Mouse (Mus musculus): ENCODE data around the gene Nubp1. TPM values are rescaled to one million over a fixed set of nuclear protein-coding genes. Genes with fewer than 3 reads are reported as not detected.

Gene Nubp1
- polyA plus RNA-seq, 1 experiment from 2014 or later: 68.7 TPM

DNA sequence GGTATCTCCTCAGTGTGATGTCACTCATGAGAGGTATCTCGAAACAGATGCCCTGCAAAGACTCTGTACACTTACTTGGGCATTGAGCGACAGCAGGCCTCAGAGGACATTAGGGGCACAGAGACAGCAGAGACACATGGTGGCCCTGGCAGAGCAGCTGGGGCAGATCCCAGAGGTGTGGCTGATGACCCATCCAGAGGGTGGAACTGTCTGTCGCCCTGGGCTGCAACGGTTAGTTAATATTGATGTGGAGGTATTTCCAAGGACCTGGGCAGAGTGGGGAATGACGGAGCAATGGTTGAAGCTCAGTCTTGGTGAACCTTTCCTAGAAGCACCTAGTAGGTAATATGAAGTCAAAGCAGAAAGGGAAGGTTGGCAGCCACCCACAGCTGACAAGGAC is 13.0 kb upstream of the Nubp1 start:
- WGBS: 79% methylated on average over 5 of the region's 5 CpGs
- no peaks in the 10 kb centered on the region for H3K36me3 ChIP-seq (ENCODE audit: control insufficient read depth, insufficient read depth, low read length)
- no peak overlapping the region for H3K27ac ChIP-seq (ENCODE audit: low read depth, low read length)
- no peak for ATAC-seq (ENCODE audit: insufficient read depth, low FRiP score, low TSS enrichment)
- H3K9ac ChIP-seq (ENCODE audit: low read length): no peak overlapping the region
- H3K9me3 ChIP-seq (ENCODE audit: control insufficient read depth, low read length): no peaks in the 10 kb centered on the region
- H3K27me3 ChIP-seq (ENCODE audit: control insufficient read depth, insufficient read depth, low read length): peaks cover 3% of the 10 kb centered on the region; the same call in 1 of the 2 replicates
- H3K4me3 ChIP-seq (ENCODE audit: low read depth, low read length): no peak overlapping the region
- DNase-seq (ENCODE audit: low spot score): no peak
- no peak overlapping the region for H3K4me2 ChIP-seq (ENCODE audit: low read depth)
- no peaks in the 10 kb centered on the region for H3K4me1 ChIP-seq (ENCODE audit: control insufficient read depth, insufficient read depth, low read length)

DNA sequence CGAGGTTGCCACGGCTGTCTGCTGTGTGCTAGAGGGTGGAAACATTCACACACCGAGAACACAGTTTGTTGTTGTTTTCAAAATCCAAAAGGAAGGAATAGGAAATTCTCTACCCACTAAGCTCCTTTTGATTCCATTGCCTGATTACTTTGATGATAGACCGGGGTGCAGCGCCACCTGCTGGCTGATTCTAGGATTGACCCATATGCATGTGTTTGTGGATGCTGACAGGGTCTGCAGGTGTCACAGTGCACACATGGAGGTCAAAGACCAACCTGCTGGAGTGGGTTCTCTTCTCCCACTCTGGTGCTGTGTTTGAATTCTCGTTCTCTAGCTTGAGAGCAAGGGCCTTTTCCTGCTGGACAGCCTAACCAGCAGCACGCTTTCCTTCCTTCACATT is 12.6 kb upstream of the Nubp1 start:
- Histone ChIP-seq H3K4me2 (ENCODE audit: low read depth) (no peak overlapping the region), H3K27me3 (ENCODE audit: control insufficient read depth, insufficient read depth, low read length) (peaks cover 3% of the 10 kb centered on the region; the same call in 1 of the 2 replicates), H3K36me3 (ENCODE audit: control insufficient read depth, insufficient read depth, low read length) (no peaks in the 10 kb centered on the region), H3K4me3 (ENCODE audit: low read depth, low read length) (no peak overlapping the region), H3K27ac (ENCODE audit: low read depth, low read length) (no peak overlapping the region), H3K9ac (ENCODE audit: low read length) (no peak overlapping the region), H3K4me1 (ENCODE audit: control insufficient read depth, insufficient read depth, low read length) (no peaks in the 10 kb centered on the region), H3K9me3 (ENCODE audit: control insufficient read depth, low read length) (no peaks in the 10 kb centered on the region)
- 29% methylated on average over 7 of the region's 7 CpGs for WGBS
- DNase-seq (ENCODE audit: low spot score) (peak; percentile 81), ATAC-seq (ENCODE audit: insufficient read depth, low FRiP score, low TSS enrichment) (no peak)

- ATAC-seq (ENCODE audit: insufficient read depth, low FRiP score, low TSS enrichment) (no peak), DNase-seq (ENCODE audit: low spot score) (peak; percentile 19)
- H3K4me3 ChIP-seq (ENCODE audit: low read depth, low read length): no peak overlapping the region
- peaks cover 7% of the 10 kb centered on the region for H3K36me3 ChIP-seq (ENCODE audit: control insufficient read depth, insufficient read depth, low read length)
- WGBS: 85% methylated on average over 6 of the region's 6 CpGs
- no peak overlapping the region for H3K4me2 ChIP-seq (ENCODE audit: low read depth)
- H3K27me3 ChIP-seq (ENCODE audit: control insufficient read depth, insufficient read depth, low read length): no peaks in the 10 kb centered on the region
- no peaks in the 10 kb centered on the region for H3K9me3 ChIP-seq (ENCODE audit: control insufficient read depth, low read length)
- peaks cover 3% of the 10 kb centered on the region for H3K4me1 ChIP-seq (ENCODE audit: control insufficient read depth, insufficient read depth, low read length)
- H3K9ac ChIP-seq (ENCODE audit: low read length): no peak overlapping the region
- H3K27ac ChIP-seq (ENCODE audit: low read depth, low read length): no peak overlapping the region
Observed at GRCm38 (mm10) chr16:10415976-10416375, 4.2 kb downstream of the Nubp1 start.

GRCm38 (mm10) chr16:10416866-10417265 is 5.1 kb downstream of the Nubp1 start:
- no peaks in the 10 kb centered on the region for H3K9me3 ChIP-seq (ENCODE audit: control insufficient read depth, low read length)
- H3K36me3 ChIP-seq (ENCODE audit: control insufficient read depth, insufficient read depth, low read length): peaks cover 12% of the 10 kb centered on the region
- H3K9ac ChIP-seq (ENCODE audit: low read length): no peak overlapping the region
- H3K4me2 ChIP-seq (ENCODE audit: low read depth): no peak overlapping the region
- no peaks in the 10 kb centered on the region for H3K27me3 ChIP-seq (ENCODE audit: control insufficient read depth, insufficient read depth, low read length)
- H3K4me3 ChIP-seq (ENCODE audit: low read depth, low read length): no peak overlapping the region
- H3K4me1 ChIP-seq (ENCODE audit: control insufficient read depth, insufficient read depth, low read length): peaks cover 3% of the 10 kb centered on the region
- no peak overlapping the region for H3K27ac ChIP-seq (ENCODE audit: low read depth, low read length)
- DNase-seq (ENCODE audit: low spot score): no peak
- ATAC-seq (ENCODE audit: insufficient read depth, low FRiP score, low TSS enrichment): no peak
- WGBS: 89% methylated on average over 4 of the region's 4 CpGs

GRCm38 (mm10) chr16:10417723-10418259 is 6.0 kb downstream of the Nubp1 start:
- no peak overlapping the region for H3K4me3 ChIP-seq (ENCODE audit: low read depth, low read length)
- ATAC-seq (ENCODE audit: insufficient read depth, low FRiP score, low TSS enrichment) (no peak), DNase-seq (ENCODE audit: low spot score) (no peak)
- no peak overlapping the region for H3K4me2 ChIP-seq (ENCODE audit: low read depth)
- peaks cover under 1% of the 10 kb centered on the region; the same call in 1 of the 2 replicates for H3K4me1 ChIP-seq (ENCODE audit: control insufficient read depth, insufficient read depth, low read length)
- no peak overlapping the region for H3K27ac ChIP-seq (ENCODE audit: low read depth, low read length)
- H3K27me3 ChIP-seq (ENCODE audit: control insufficient read depth, insufficient read depth, low read length): no peaks in the 10 kb centered on the region
- peaks cover 13% of the 10 kb centered on the region for H3K36me3 ChIP-seq (ENCODE audit: control insufficient read depth, insufficient read depth, low read length)
- H3K9me3 ChIP-seq (ENCODE audit: control insufficient read depth, low read length): no peaks in the 10 kb centered on the region
- H3K9ac ChIP-seq (ENCODE audit: low read length): no peak overlapping the region
- WGBS: 96% methylated on average over 9 of the region's 9 CpGs

- H3K4me2 ChIP-seq (ENCODE audit: low read depth): no peak overlapping the region
- no peak overlapping the region for H3K27ac ChIP-seq (ENCODE audit: low read depth, low read length)
- WGBS: 93% methylated on average over 9 of the region's 9 CpGs
- no peaks in the 10 kb centered on the region for H3K27me3 ChIP-seq (ENCODE audit: control insufficient read depth, insufficient read depth, low read length)
- H3K9me3 ChIP-seq (ENCODE audit: control insufficient read depth, low read length): no peaks in the 10 kb centered on the region
- DNase-seq (ENCODE audit: low spot score) (no peak), ATAC-seq (ENCODE audit: insufficient read depth, low FRiP score, low TSS enrichment) (no peak)
- H3K4me3 ChIP-seq (ENCODE audit: low read depth, low read length): no peak overlapping the region
- peaks cover 17% of the 10 kb centered on the region for H3K36me3 ChIP-seq (ENCODE audit: control insufficient read depth, insufficient read depth, low read length)
- H3K4me1 ChIP-seq (ENCODE audit: control insufficient read depth, insufficient read depth, low read length): no peaks in the 10 kb centered on the region
- no peak overlapping the region for H3K9ac ChIP-seq (ENCODE audit: low read length)
Observed at GRCm38 (mm10) chr16:10420447-10421054, 8.8 kb downstream of the Nubp1 start.

DNA sequence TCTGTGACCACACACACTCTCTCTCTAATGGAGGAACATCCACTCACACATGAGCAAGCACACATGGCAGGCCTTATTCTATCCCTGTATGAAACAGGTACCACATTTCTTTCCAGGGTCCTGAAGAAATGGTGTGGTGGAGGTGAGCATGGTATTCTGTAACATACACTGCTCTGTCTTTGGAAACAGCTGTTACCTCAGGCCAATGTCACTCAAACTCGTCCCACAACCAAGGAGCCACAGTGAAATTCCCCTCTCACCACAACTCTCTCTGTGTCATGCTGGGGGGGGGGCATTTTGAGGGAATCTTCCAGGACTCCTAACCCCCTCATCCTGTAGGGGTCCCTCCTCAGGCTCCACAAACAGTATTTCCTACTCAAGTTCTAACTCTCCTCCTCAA is 20.2 kb downstream of the Nubp1 start:
- Histone ChIP-seq H3K4me2 (ENCODE audit: low read depth) (no peak overlapping the region), H3K9ac (ENCODE audit: low read length) (no peak overlapping the region), H3K36me3 (ENCODE audit: control insufficient read depth, insufficient read depth, low read length) (no peaks in the 10 kb centered on the region), H3K27ac (ENCODE audit: low read depth, low read length) (no peak overlapping the region), H3K4me1 (ENCODE audit: control insufficient read depth, insufficient read depth, low read length) (no peaks in the 10 kb centered on the region), H3K27me3 (ENCODE audit: control insufficient read depth, insufficient read depth, low read length) (no peaks in the 10 kb centered on the region), H3K9me3 (ENCODE audit: control insufficient read depth, low read length) (no peaks in the 10 kb centered on the region), H3K4me3 (ENCODE audit: low read depth, low read length) (no peak overlapping the region)
- 79% methylated on average over 1 of the region's 1 CpGs for WGBS
- no peak for DNase-seq (ENCODE audit: low spot score)
- ATAC-seq (ENCODE audit: insufficient read depth, low FRiP score, low TSS enrichment): no peak

DNA sequence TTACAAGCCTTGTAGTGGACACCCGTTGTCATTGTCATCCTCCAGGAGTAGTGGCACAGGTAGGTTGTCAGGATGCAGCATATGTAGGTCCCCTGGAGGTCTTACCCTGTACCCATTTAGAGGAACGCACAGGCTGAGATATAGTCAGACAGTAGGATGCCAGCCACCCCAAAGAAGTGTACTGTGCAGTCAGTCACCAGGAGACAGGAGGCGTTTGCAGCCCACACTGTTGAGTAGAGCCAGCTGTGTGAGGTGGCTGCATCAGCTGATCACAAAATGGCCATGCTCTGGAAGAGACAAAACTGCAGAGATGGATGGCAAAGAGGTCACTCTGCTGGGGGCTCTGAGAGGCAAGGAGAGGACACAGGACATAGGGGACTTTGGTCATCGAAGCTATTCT is 20.6 kb downstream of the Nubp1 start:
- H3K4me2 ChIP-seq (ENCODE audit: low read depth): no peak overlapping the region
- 85% methylated on average over 4 of the region's 4 CpGs for WGBS
- no peaks in the 10 kb centered on the region for H3K4me1 ChIP-seq (ENCODE audit: control insufficient read depth, insufficient read depth, low read length)
- no peak overlapping the region for H3K4me3 ChIP-seq (ENCODE audit: low read depth, low read length)
- no peak for DNase-seq (ENCODE audit: low spot score)
- no peak overlapping the region for H3K27ac ChIP-seq (ENCODE audit: low read depth, low read length)
- no peaks in the 10 kb centered on the region for H3K9me3 ChIP-seq (ENCODE audit: control insufficient read depth, low read length)
- no peaks in the 10 kb centered on the region for H3K27me3 ChIP-seq (ENCODE audit: control insufficient read depth, insufficient read depth, low read length)
- H3K9ac ChIP-seq (ENCODE audit: low read length): no peak overlapping the region
- H3K36me3 ChIP-seq (ENCODE audit: control insufficient read depth, insufficient read depth, low read length): no peaks in the 10 kb centered on the region
- ATAC-seq (ENCODE audit: insufficient read depth, low FRiP score, low TSS enrichment): no peak

DNA sequence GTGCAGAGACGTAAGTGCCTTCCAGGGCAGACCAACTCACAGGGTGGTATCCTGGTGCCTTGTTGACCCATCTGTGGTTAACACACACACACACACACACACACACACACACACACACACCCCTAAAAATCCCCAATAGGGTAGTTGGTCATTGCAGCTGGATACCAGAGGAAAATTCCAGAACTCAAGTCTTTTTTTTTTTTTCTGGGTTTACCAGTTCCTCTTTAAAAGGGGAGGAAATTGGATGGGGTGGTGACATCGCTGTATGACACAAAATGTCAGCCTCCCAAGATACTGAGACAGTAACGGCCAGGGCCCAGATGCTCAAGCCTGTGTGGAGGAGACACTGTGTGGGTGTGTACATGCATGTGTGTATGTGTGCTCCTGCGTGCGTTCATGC is 21.6 kb downstream of the Nubp1 start:
- ATAC-seq (ENCODE audit: insufficient read depth, low FRiP score, low TSS enrichment): no peak
- no peaks in the 10 kb centered on the region for H3K36me3 ChIP-seq (ENCODE audit: control insufficient read depth, insufficient read depth, low read length)
- no peaks in the 10 kb centered on the region for H3K4me1 ChIP-seq (ENCODE audit: control insufficient read depth, insufficient read depth, low read length)
- DNase-seq (ENCODE audit: low spot score): no peak
- no peak overlapping the region for H3K27ac ChIP-seq (ENCODE audit: low read depth, low read length)
- no peaks in the 10 kb centered on the region for H3K9me3 ChIP-seq (ENCODE audit: control insufficient read depth, low read length)
- H3K9ac ChIP-seq (ENCODE audit: low read length): no peak overlapping the region
- H3K27me3 ChIP-seq (ENCODE audit: control insufficient read depth, insufficient read depth, low read length): no peaks in the 10 kb centered on the region
- no peak overlapping the region for H3K4me3 ChIP-seq (ENCODE audit: low read depth, low read length)
- 93% methylated on average over 5 of the region's 5 CpGs for WGBS
- H3K4me2 ChIP-seq (ENCODE audit: low read depth): no peak overlapping the region

Measured in neural tube, embryonic 11.5 days (tissue).